Mouse (Mus musculus) T-cell, adult 2 months (primary cell): ENCODE measurements at regions not wholly inside any gene's neighbourhood (a gene's known extent, or its start where the extent isn't known, plus 50 kb on each side); places are given as distances from the start of the nearest gene placed in this dataset.

Experiments used
- DNase-seq: peaks from one replicate; pipeline ENCODE4 v3.0.0; 2022; ENCODE audit warnings: low spot score

DNA sequence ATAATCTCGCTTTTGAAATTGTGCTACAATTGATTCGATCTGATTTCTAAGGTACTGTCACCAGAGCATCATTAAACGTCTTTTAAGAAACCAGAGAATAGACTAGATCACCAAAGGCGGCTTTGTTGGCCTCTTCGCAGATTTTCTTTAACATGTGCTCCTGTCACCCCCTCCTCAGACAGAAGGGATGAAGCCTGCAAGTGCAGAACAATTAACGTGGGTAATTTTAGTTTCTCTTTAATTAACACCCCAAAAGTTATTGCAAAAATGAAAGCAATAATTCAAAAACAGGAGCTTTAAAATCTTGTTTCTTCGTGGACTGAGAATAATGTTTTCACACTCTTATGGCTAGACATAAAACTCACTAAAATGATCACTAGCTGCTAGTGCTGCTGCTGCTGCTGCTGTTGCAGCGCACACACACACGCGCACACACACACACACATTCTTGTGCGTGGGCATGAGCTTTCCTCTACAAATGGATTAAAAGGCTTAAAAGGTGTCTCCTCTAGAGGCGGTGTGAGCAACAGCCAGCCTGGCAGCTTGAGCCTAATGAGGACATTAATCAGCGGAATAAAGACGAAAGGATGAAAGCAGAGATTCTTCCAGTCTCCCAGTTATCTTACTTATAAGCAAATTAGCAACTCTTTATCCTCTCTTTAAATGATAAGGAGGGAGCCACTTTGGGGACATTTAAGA lies 550.5 kb upstream of the Btbd3 start:
- DNase-seq: no peak

DNA sequence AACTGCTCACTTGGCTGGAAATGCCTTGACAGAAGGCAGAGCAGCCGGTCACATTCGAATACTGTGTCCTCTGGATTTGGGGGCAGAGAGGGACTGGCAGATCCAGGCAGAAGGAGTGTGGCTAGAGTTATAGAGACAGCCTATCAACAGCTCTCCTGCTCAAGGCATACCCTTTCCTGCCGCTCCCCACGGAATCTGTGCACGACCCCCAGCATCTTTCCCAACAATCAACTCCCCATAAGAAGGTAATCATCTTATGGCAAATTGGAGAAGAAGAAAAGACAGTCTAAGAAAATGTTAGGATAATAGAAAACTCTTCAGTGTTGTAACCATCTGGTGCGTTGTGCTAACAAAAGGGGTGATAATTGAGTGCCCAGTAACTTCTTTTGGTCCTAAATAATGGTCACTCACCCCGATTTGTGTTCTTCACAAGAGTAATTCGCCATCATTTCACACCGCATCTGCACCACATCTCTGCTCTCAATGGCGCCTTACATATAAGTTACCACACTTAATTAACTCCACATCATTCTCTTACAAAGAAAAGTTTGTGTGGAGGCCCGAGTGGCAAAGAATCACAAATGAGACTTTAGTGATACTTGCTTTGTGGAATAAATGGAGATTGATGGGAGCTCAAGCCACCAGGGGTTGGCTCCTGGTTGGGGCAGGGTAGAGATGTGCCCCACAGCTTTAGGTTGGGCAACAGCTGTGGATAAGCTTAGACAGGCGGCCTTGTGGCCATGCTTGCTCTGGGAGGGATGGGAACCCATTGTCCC lies 551.2 kb upstream of the Btbd3 start:
- no peak for DNase-seq

DNA sequence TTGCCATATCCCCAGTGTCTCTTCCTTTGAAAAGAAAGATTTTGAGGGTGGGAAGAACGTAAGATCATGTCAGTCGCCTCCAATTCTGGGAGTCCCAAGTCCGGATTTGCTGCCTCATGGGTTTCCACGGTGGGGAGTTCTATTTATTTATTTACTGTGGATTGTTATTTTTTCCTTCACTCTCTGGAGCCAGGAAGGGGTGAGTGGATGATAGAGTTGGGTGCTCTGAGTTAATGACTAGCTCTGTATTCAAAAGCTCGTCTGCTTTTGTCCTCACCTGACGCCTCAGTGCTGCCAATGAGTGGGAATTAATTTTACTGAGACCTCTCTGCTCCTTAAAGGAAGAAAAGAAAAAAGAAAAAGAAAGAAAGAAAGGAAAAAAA lies 551.8 kb upstream of the Btbd3 start:
- DNase-seq: no peak

DNA sequence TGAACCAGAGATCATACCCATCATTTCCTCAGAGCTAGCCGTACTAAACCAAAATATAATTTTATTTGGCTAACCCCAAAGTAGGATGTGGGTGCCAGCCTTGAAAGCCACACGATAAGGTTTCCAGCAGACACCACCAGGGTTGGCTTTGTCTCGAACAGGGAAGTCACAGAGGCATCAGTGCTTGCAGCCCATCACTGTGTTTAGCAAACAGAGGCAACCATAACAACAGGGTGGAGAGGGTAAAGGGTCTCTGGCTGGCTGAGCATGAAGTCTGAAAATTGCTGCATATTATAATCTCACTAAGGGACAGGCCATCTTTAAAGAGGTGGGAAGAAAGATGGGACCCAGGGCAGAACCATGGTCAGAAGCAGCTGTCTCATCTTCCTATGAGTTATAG lies 552.3 kb upstream of the Btbd3 start:
- DNase-seq: no peak

DNA sequence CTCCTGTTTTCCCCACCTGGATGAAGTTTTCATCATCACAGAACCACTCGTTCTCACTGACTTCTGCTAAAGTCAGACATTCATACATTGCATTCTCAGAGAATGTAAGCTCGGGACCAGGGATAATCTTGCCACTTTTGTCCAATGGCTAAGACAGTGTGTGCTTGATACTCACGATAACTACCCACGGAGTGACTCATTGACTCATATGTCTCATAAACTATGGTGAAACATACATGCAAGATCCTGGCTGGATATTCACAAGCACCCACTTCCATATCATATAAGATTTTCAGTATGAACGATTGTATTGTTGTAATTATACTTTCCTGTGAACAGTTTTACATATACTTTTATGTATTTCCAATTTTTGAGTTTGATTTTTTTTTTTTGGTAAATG lies 560.5 kb upstream of the Btbd3 start:
- no peak for DNase-seq

DNA sequence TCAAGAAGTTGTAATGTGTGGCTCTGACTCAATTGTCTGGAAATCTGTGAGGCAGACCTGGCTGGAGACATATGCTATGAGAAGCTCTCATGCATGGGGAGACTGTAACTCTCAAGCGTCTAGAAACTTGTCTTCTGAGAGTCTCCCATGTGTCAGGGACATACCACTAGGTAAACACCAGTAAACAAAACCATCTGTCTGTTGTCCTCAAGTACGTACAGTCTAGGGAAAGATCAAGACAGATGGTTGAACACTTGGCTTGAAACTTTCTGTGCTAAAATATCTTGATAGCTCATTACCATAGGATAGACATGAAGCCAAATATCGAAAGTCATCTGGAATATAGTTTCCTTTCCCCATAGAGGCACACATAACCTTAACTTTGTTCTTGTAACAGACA lies 562.3 kb upstream of the Btbd3 start:
- DNase-seq: no peak

DNA sequence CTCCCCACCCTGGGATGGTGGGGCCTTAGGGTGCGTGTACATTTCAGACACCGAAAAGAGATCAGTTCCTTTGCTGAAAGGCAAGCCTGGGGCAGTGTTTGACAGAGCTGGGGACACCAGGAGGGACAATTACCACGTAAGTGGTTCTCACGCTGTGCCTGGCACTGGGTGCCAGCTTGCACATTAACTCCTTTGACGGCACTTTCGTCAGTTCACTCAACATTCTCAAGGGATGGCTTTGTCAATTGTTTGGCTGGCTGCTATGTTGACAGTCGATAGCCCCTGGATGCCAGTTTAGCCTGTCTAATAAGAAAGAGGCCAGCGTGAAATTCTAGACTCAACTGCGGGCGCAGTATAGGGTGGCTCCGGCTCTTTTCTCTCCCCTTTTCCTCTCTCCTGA lies 569.2 kb upstream of the Btbd3 start:
- no peak for DNase-seq

DNA sequence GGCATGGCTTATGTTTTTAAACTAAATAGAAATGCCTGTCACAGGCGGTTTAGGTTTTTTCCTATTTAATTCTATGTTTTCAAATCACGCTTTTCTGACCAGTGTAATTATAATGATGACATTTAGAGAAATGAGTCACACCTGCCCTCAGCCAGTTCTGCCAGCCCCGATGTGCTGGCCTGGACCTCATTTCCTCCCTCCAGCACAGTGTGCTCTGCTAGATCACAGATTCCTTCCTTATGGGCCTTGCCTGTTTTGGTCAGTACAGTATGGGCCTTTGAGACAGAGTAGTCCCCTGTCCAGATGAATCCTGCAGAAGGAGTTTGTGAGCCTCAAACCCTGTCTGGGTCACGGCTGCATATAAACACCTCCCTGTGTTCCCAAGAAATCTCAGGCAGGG lies 569.6 kb upstream of the Btbd3 start:
- no peak for DNase-seq

DNA sequence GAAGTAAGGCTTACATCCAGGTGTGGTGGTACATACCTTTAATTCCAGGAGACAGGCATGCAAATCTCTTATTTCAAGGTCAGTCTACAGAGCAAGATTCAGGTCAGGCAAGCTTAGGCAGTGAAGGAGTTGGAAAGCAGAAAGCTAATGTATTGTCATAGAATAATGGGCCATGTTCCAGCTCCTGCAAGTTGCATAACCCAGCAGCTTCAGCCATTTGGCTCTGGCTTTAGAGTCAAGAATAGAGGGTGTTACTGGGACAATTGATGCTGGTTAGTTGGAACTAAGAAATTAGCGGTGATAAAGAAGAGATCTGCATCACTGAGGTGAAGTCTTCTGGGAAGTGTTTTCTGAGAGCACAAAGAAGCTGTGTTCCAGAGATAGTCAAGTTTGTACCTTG lies 565.3 kb upstream of the Jag1 start:
- DNase-seq: no peak

DNA sequence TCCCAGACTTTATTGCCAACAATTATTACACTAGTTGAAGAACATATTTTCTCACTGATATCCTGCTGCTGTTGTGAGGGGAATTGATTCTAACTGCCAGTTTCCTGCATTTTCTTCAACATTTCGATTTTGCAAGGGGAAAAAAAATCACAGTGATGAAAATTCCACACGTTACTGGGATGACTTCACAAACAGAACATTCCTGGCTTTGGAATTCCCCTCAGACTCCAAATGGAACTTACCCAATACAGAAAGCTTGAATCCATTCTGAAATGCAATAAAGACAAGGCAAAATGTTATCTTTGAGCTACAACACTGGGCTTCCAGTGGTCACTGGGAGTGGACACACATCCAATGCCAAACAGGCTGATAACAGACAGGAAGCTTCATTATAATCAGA lies 546.7 kb upstream of the Jag1 start:
- no peak for DNase-seq

DNA sequence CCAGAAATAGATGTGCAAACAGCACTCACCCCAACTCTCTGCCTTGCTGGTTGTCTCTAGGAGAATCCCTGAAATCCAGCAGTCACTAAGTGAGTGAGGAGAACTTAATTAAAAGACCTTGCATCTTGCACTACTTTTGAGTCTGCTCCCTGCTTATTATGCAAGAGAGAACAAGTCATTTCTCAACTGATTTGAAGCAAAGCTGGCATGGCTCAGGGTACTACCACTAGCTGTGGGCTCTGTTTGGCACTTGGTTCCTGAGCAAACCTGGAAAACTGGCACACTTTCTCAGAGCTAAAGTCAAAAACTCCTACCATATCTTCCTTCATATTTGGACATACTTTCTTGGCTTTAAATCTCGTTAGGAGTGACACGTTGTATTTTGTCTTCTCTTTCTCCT lies 545.8 kb upstream of the Jag1 start:
- no peak for DNase-seq

DNA sequence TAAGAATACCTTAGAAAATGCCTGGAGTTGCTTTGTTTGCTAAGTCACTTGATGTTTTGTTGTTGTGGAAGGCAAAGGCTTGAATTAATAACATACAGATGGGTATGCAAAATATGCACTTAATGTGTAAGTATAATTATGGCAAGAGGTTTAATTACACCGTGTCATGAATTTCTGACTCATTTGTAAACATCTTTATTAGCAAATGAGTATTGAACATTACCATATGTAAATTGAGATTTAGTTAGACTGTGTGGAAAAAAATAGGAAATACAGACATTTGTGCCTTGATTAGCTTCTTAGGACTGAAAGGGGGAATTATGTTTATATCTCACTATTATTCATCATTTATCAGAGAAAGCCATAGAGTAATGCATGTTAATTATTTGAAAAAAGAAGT lies 544.0 kb upstream of the Jag1 start:
- DNase-seq: no peak

DNA sequence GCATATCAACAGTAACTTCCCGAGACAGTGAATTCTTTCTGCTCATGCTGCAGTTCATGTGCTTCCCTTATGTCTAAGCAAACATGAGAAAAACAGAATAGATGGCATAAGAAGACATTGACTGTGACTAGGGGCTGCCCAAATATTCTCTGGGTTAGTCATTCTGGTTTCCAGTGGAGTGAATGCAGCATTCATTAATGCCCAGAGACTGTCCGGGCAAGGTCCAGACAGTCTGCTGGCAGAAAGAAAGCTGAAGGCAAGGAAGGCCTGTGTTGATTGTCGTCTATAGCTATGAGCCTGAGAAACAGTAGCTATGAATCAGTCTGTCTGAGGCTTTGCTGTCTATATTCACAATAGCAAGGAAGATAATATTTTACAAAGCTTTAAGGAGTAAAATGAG lies 537.9 kb upstream of the Jag1 start:
- no peak for DNase-seq

DNA sequence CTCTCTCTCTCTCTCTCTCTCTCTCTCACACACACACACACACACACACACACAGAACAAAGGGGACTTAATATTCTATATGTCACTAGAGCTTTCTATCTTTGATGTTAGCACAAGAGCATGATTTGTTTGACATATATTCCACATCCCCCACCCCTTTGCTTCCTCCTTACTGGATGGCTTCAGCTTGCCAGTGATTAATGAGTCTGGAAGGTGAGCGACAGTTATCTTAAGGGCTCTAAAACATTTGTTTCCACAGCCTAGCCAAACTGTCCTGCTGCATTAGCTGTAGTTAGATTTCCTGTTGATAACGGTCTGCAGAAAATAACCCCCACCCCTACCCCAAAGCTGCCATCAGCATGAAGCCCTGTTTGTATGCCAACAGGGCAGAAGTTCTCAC lies 527.7 kb upstream of the Jag1 start:
- DNase-seq: no peak

DNA sequence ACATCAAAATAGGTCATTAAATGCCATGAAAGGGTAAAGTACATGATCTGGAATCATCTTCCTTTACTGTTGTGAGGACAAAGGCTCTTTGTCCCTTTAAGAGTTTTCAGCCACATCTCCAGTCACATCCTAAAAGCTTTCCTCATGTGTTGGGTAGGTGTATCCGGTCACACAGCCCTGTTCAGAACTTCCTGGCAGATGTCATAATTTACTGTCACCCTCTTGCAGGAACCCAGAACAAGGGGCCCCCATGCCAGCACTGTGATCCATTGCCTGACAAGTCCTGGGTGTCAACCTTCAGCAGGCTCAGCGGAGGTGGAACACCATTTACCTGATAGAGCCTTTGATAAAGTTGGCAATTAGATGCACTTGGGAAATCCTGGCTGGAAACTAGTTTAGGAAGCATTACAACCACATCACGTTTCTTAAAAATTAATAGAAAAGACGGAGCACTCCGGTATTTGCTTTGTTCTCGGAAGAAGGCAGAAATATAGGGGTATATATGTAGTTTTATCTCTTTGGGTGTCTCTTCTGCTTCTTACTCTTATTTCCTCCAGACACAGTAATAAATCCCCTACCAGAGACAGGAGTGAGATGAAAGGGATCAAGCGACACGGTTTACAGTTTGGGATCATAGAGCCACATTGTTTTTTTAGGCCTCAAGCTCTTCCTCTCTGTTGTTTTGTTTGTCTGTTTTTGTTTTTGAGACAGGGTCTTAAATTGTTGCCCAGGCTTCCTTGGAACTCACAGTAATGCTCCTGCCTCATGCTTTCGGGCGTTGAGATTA lies 527.0 kb upstream of the Jag1 start:
- DNase-seq: no peak

DNA sequence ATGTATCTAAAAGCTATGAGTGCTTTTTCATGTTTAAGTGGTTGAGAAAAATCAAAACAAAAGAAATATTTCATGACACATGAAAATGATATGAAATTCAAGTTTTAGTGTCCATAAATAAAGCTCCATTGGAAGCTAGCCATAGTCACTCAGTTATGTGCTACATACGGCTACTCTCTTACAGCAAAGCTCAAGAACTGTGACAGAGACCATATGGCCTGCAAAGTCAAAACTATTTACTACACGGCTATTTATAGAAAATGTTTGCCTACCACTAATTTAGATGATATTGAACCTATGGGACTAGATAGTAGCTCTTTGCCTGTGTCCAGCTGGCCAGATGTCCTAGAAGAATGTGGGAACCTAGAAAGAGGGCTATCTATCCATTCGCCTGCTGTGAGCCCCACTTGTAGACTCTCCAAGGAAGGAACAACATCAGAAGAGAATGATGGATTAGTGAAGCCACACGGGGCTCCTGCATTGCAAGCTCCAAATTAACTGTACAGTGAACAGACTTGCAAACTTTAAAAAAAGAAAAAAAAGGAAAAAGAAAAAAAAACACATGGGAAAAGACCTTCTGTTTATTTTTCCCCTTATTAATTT lies 518.7 kb upstream of the Jag1 start:
- DNase-seq: no peak

DNA sequence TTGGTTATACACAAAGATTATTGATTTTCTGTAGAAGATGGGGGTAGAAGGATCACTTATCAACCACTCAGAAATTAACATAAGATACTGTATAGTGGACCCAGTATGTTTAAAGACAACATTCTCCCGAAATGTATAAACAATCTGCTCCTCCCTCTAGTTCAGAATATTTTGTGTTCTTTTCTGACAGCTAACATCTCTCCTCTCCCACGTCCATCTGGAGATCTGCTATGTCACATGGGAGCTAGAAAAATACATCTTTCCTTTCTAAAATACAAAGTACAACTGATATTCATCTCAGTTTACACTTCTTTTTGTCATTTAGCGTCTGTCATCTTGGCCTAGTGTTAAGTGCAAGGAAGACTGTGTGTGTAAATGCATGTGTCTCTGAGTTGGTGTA lies 500.2 kb upstream of the Jag1 start:
- DNase-seq: no peak

DNA sequence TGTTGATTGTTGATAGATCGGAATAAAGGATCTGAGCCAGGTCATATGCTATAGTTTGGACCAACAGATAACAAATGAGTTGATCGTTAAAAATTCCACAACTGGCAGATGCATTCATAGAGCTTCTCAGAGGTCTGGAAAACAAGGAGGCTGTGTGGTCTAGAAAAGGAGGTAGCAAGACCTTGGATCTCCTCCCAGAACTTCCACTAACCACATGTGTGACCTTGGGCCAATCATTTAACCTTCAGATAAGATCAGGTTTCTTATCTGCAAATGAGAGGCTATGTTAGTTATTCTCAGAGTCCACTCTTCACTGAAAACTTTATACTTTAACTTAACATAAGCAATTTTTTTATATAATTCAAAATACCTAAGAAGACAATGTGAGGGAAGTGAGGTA lies 497.3 kb upstream of the Jag1 start:
- DNase-seq: no peak

DNA sequence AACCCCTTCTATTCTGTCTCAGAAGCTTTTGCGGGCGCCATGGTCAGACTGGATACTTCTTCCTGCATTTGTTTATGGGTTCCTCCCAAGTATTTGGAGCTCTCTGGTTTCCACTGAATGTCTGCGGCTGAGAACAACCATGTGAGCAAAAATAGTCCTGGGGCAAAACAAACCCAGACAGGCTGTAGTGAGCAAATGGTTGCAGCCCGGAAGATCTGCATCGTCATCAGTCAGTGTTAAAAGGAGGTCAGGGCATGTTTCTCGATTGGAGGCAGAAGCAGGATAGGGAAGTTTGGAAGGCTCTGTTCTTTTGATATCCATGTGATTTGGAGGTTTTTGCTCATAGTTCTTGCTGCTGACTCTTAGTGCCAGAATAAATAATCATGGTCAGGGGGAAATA lies 492.1 kb upstream of the Jag1 start:
- DNase-seq: no peak

DNA sequence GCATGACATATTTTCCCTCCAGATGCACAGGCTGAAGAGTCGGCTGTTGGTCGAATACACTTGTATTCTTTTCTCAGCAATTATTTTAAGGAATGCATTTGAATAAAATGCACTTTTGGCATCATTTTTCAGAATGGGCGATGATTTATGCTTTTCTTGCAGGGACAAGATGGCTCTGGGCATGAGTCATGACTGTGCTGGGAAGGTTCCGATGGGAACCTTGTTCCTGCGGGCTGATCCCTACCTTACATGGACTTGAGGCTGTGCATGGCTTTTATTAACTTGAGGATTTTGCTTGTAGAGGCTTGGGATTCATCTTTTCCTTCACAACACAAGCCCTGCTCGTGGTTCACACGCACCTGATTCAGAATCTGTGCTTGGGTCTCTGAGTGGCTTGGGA lies 481.7 kb upstream of the Jag1 start:
- DNase-seq: no peak

DNA sequence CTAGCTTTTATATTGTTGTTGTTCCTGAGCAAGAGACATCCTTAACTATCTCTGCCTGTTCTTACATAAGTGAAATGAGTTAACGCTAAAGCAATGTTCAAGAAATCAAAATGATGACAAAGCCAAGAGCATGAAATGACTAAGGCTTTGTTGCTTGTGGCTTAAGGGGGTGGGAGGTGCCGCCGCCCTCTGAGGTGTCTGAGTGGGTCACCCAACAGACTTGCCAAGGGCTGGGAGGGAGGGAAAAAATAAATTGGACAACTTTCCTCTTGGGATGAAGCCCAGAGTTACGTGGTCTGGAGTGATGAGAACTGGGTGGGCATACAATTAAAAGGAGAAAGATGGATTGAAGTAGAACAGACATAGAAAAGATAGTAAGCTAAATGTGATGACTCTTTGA lies 478.1 kb upstream of the Jag1 start:
- DNase-seq: no peak

DNA sequence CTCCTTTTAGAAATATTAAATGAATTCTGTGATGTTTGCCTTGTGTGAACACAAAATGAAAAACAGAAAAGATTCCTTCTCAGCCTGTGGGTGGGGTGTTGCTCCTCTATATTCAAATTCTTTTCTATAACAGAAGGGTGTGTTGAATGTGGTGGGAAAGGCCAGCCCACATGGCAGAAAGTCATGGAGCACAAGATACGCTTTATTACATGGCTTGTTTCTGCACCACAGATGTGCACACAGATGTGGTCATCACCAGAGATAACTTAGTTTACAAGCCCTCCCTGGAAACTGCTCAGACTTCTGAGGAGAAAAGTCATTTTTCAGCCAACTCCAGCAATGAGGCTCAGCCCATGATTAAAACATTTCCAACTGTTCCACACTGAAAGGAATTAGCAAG lies 475.1 kb upstream of the Jag1 start:
- DNase-seq: no peak

DNA sequence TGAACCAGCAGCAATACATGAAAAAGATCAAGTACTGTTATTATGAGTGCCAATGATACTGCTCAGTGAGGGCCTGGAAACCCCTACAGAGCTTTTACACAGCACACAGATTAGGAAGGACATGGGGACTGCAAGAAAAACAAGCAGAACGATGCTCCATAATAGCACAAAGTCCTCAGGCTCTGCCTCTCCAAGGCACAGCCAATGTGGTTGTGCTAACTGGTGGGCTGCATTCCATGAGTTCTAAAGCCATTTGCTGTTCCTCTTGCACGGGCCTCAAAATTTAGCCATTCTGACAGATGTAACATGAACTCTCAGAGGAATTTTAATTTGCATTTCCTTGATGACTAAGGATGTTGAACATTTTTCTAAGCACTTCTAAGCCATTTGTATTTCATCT lies 465.0 kb upstream of the Jag1 start:
- no peak for DNase-seq
